Mouse (Mus musculus): ENCODE data around the gene Olfr324.

DNA sequence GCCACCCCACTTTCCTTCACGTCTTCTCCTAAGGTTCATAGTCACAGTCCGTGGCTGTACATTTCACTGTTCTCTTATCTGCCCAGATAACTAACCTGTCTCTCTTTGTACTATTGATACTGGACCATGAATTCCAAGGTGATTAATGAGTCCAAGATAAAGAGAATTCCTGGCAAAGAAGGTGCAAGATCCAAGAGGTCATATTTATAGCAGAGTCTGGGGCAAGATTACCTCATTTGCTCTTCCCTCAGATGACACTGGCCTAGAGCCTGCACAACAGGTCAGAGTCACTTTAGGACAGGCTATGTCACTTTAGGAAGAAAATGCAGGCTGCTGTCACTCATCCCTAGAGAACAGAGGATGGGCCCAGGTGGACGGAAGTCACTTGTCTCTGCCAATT is 10.3 kb downstream of the Olfr324 start:
- no peak for TF ChIP-seq CTCF (IDR thresholded peaks at IDR 0.05; ENCODE audit: low read depth, low read length)
- no peak for TF ChIP-seq POLR2A (IDR thresholded peaks at IDR 0.05; ENCODE audit: borderline replicate concordance, low read depth, low read length)

All from bone marrow macrophage, adult 2 months (primary cell).